Mouse (Mus musculus): Measurements from ENCODE around the gene Pcsk6.

- no peak for TF ChIP-seq CTCF (IDR thresholded peaks at IDR 0.05; ENCODE audit: low read depth, low read length)
- TF ChIP-seq POLR2A (IDR thresholded peaks at IDR 0.05; ENCODE audit: insufficient read depth, low read length): no peak
Observed at GRCm38 (mm10) chr7:66058703-66059102, 197.2 kb downstream of the Pcsk6 start, which contains the start of gene Snrpa1.

All from ES-Bruce4 (cell line).